Mouse (Mus musculus) bone marrow macrophage, adult 2 months (primary cell): ENCODE results near the gene Nbl1.

Experiments
- CTCF ChIP-seq: IDR thresholded peaks from 2 replicates; pipeline ENCODE4 v1.5.1; 2012; ENCODE audit warnings: low read depth, mild to moderate bottlenecking, low read length, moderate library complexity
- POLR2A ChIP-seq: IDR thresholded peaks from 2 replicates; pipeline ENCODE4 v1.6.1; 2012; ENCODE audit warnings: mild to moderate bottlenecking, low read depth, low read length, borderline replicate concordance

DNA sequence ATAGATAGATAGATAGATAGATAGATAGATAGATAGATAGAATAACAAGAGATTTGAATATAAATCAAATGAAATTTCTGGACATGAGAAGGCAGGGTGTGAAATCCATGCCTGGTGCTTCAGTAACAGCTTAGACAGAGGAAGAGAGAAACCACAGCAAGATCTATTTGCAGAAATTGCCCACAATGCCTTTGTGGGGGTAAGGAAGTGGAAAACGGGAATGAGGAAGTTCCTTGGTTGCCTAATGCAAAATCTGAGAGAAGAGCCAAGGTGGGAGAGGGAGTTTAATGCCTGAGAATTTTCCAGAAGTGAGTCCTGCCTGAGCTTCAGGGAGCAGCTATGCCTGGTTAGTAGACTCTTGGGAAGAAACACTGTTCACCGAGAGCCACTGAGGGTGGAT, 49.2 kb downstream of the Nbl1 start:
- TF ChIP-seq CTCF, result no peak
- TF ChIP-seq POLR2A, result no peak
